Mouse (Mus musculus): ENCODE measurements around the gene Tagln2.
A peak's percentile ranks its signal among the peaks of the same experiment; 100 is the strongest.

- peak; percentile 97 for TF ChIP-seq CTCF (conservative IDR thresholded peaks at IDR 0.05; ENCODE audit: low read length)
- TF ChIP-seq NANOG (IDR thresholded peaks at IDR 0.05; ENCODE audit: borderline replicate concordance, low read length): no peak
- TF ChIP-seq POU5F1 (IDR thresholded peaks at IDR 0.05; ENCODE audit: borderline replicate concordance, low read length): no peak
Measured at GRCm38 (mm10) chr1:172518013-172518412, 18.2 kb downstream of the Tagln2 start.
